Mouse (Mus musculus) kidney, adult 2 months (tissue): ENCODE data around the gene Prkce.

ENCODE experiments used
- CTCF ChIP-seq: fragments of 200-500 bp; conservative IDR thresholded peaks from 2 replicates; pipeline ENCODE4 v1.5.1; 2011; ENCODE audit warnings: low read depth, mild to moderate bottlenecking, control low read depth, low read length, moderate library complexity, mixed read lengths; ENCODE audit not compliant: insufficient read depth, insufficient read length
- POLR2A ChIP-seq: fragments of 200-500 bp; IDR thresholded peaks from one replicate; pipeline ENCODE4 v1.6.1; 2011; ENCODE audit warnings: low read depth, low read length, control low read depth

DNA sequence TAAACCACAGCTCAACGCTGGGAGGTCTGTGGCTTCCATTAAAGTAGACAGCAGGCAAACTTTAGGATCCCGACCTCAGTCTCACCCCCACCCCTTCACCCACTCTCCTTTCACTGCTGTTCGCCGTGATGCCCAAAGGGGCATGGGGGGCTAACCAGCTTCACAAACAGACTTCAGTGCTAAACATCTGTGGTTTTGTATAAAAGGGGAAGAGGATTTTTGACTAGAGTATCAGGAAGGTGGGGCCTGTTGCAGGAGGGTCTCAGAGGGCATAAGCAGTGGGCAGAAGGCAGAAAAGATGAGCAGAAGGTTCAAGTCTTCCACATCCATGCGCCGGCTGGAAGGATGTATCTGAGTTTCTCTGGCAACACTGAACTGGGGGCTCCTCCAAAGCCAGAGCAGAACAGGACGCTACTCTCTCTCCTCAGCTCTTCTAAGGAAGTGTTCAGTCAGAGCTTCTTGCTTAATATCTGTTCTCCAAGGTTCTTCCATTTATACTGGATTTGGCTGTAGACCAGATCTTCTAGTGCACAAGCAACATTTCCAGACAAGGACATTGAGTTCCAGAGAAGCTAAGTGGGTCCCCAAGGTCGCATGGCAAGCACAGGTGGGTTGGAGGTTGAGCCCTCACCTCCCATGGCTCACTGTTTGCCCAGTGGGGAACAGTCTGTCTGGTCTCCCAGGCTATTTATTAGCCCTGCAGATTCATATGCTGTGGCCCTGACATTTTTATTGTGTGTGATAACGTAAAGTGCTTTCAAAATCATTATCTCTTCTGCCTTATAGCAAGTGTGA lies 2.8 kb downstream of the Prkce start:
- no peak for TF ChIP-seq CTCF
- no peak for TF ChIP-seq POLR2A
